Mouse (Mus musculus) lung, postnatal 10 days (tissue): ENCODE results near the gene Bcor.

Source experiments
- DNase-seq: peaks from one replicate; pipeline ENCODE4 v3.0.0; 2021

The Bcor gene

GRCm38 (mm10) chrX:12126408-12127105 lies 33.6 kb downstream of the Bcor start:
- no peak for DNase-seq

DNA sequence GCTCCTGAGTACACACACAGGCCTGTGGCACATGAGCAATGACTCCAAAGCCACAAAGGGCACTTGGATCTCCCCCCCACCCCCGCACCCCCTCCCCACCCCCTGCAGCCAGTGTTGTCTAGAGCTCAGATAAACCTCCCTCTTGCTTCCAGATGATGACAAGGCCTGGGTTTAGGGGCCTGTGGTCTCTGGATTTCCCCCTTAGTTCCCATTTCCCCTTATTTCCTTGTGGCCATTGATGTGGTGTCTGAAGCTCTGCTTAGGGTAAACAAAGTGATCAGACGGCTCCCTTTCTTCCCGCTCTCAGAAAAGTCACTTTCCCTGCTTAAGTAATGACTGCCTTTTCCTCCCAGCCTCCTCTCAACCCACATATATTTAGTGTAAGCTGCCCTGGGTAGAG lies 35.6 kb downstream of the Bcor start:
- DNase-seq: no peak

DNA sequence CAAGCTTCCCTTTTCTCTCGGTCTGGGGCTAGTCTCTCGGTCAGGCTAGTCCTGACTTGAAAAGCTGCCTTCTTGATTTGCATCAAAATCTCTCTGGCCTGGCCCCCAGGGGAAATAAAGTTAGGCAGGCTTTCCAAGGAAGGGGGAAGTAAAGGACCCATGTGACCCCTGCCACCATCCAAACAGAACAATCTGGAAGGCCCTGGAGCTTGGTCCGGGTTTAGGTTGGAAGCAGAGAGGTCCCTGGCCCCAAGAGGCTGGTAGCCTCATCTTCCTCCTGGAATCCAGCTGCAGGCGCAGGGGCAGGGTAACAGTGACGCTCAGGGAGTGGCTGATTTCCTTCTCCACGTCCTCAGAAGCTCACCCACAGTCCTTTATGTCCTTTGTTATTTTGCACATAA lies 36.5 kb downstream of the Bcor start:
- peak; percentile 5 for DNase-seq

DNA sequence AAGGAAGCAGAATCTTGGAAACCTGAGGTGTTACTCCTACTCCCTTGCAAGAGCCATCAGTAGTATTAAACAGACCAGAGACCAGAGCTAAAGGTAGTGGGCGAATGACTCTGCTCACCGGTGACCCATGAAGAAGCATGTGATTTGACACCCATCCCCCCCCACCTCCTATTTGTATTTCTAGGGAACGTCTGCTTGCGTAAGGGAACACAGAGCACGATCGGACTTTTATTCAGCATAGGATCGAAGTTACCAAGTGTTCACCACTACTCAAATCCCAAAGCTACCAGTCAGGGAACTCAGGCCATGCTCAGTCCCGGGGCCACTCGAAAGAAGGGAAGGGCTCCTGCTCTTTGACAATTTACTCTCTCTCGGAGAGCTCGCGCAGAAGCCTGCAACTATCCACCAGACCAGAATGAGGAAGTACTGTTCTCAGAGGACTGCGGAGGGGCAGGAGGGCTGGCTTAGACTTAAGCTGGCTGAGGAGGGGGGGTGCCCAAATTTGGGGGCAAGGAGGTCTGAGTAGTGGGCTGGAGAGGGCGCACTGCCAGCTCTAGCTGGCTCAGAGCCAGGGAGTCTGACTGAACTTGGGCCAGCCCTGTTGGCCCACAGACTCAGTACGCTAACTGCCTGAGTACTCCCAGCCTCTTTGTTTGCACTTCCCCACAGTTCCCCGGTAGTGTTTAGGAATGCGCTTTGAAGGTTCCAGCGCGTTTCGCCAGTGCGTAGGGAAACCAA lies 37.4 kb downstream of the Bcor start:
- DNase-seq: peak; percentile 67

DNA sequence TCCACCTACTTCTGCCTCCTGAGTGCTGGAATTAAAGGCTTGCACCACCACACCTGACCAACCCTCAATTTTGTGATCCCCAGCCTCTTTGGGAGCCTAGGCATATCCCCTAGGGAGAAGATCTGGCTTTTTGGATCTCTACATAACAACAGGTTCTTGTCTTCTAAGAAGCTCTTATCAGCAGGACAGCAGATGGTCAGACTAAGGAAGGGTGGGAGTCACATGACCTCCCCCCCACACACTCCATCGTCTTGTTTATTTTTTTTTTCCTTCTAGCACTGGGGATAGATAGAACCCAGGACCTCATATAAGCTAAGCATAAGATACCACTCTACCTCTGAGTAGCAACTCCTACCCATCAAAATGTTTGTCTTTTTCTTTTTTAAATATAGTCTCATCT lies 40.7 kb downstream of the Bcor start:
- DNase-seq: no peak

GRCm38 (mm10) chrX:12116128-12116527 lies 44.0 kb downstream of the Bcor start:
- DNase-seq: peak; percentile 47

DNA sequence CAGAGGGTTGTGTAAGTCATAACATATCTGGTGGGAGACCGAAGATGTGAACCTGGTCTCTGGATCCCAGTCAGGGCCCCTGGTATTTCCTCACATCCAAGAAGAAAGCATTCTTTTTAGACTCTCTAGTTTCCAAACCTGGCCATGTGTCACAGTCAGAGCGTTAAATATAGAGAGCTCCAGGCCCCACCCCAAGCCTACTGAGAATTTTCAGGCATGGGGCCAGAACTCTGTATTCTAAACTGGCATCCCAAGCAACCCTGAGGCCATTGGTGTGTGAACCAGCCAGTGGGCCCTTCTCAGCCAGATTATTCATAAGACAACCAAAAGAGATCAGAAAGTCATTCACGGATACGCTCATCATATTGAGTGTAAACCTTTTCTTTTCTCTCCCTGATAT lies 48.0 kb downstream of the Bcor start:
- no peak for DNase-seq

- peak; percentile 7 for DNase-seq
These were observed 49.6 kb downstream of the Bcor start for GRCm38 (mm10) chrX:12110518-12110917.

GRCm38 (mm10) chrX:12105358-12105757 lies 54.8 kb downstream of the Bcor start:
- no peak for DNase-seq

GRCm38 (mm10) chrX:12096783-12097526 lies 63.2 kb downstream of the Bcor start:
- no peak for DNase-seq

- no peak for DNase-seq
These were observed 66.8 kb downstream of the Bcor start for GRCm38 (mm10) chrX:12093371-12093770.

GRCm38 (mm10) chrX:12091431-12092061 lies 68.6 kb downstream of the Bcor start:
- peak; percentile 64 for DNase-seq

DNA sequence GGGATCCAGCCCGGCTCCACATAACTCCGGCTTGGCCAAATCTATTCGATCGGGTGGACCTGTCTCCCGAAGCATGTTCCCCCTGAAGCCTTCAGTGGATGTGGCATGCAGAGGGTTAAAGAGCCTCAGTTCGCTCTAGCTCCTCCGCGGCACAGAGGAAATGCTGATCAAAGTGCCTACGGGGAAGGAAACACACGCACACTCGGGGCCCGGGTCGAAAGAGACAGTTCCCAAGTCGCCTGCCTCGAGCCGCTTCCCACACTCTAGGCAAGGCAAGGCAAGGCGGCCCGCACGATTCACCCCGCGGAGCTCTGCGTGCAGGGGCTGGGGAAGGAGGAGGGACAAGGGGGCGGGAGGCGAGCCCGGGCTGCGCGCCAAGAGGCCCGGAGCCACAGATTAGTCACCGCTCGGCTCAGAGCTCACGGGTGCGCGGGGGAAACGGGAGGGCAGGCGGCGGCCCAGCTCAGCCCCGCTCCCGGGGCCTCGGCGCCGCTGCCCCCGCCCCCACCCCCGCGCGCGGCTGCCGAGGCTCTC lies 69.2 kb downstream of the Bcor start:
- DNase-seq: peak; percentile 82

- peak; percentile 35 for DNase-seq
These were observed 69.8 kb downstream of the Bcor start for GRCm38 (mm10) chrX:12090151-12090870.

DNA sequence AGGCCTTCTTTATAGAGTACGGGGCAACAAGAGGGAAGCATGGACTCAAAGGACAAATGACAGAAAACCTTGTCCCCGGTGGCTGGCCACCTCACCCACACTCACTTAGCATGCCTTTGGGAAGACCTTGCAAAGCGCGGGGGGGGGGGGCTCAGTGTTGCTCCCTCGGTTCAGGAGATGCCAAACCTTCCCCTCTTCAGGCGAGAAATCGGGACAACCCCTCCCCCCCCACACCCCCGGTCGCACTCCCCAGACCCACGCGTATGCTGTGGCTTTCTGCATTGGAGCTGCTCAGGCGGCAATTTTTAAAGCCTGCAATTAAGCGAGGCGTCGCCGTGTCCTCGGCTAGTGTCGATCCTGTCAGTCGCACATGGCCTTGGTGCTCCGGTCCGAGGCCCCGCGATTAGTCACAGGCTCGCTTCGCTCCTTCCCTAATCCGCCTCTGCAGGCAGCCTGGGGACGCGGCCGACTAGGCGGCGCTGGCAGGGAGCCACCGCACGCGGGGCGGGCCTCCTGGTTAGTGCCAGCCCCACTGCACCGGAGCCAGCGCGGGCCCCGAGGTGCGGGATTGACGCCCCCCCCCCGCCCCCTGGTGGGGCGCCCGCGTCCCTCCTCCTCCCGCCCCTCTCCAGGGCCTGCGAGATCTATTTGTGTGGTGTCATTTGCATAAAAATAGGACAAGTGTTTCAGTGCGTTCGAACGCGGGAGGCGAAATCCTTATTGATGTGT lies 70.6 kb downstream of the Bcor start:
- peak; percentile 54 for DNase-seq

GRCm38 (mm10) chrX:12089027-12089340 lies 71.2 kb downstream of the Bcor start:
- DNase-seq: no peak

DNA sequence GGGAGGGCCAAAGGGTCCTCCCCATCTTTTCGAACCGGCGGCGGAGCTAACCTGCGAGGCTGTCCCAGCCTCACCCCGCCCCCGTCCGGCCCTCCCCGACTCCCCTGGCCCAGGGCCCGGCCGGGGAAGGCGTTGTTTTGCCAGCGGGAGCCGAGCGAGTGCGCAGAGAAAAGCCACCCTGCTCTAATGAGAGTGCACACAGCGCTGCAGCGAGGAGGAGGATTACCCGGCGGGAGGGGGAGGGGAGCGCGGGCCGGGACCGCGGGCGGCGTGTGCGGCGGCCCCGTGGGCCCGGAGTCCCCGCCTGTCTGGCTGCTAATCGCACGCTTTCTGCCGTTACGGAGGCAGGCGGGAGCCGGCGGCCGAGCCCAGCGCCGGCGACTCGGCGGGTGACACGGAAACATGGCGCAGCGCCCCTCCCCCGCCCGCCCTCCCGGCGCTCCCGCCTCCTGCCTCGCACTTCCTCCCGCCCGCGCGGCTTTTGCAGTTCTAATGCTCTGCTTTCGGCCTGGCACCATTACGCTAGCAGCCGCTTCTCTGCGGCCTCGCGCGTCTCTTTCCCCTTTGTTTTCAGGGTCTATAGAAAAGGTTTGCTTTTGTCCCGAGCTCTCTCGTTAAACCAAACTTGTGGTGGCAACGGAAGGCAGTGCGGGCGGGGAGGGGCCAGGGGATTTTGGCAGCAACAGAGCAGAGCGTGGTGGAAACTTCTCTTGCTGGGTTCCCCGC lies 71.7 kb downstream of the Bcor start:
- DNase-seq: peak; percentile 85

- peak; percentile 67 for DNase-seq
These were observed 72.4 kb downstream of the Bcor start for GRCm38 (mm10) chrX:12087511-12088300.

DNA sequence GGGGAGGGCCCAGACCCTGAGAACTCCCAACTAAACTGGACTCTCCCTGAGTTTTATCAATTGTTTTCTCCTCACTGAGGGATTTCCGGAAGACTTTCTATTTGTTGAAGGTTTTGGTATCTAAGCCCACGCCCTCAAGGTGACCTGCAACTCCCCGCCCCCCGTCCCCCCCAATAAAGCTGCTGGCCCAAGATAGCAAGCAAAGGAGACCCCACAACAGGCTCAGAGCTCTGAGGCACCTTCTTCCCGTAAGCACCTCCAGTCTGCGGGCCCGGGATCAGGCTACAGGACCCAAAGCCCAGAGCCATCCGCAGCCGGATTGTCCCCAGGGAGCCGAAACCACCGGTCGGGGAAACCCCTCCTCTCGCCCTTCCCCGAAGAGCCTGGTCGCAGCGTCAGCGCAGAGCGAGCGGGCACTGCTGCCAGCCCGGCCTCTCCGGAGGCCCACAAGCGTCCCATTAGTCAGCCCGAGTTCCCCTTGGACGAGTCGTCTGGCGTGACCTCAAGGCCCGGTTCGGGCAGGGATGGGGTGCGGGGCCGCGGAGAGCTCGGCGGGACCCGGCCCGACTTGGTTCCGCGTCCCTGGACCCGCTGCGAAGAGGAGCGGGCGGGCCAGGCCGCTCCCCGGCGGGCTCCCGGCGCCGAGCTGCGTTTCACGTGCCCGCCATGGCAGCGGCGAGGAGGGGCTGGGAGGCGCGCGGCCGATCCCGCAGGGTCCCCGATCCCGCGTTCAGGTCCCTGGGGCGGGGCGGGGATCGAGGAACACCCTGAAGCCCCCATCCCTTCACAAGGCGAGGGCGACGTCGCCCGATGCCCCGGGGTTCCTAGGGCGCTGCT lies 73.3 kb downstream of the Bcor start:
- peak; percentile 54 for DNase-seq
